Mouse (Mus musculus) midbrain, embryonic 13.5 days (tissue): ENCODE measurements at regions not wholly inside any gene's neighbourhood (a gene's known extent, or its start where the extent isn't known, plus 50 kb on each side); places are given as distances from the start of the nearest gene placed in this dataset.
A peak's percentile ranks its signal among the peaks of the same experiment; 100 is the strongest.

Experiments
- ATAC-seq: fragments of 200-750 bp; cut with Nextera tagmentation; 2 replicates; pipeline ENCODE4 v1.8.0; 2017; ENCODE audit warnings: mild to moderate bottlenecking, moderate TSS enrichment, moderate library complexity
- H3K27ac ChIP-seq: fragments of 300-500 bp; sonication (generic); 2 replicates; pipeline ENCODE4 v1.5.1; 2015; ENCODE audit warnings: inconsistent platforms, mild to moderate bottlenecking, moderate library complexity
- H3K27me3 ChIP-seq: fragments of 300-500 bp; sonication (generic); 2 replicates; pipeline ENCODE4 v1.6.1; 2015; ENCODE audit warnings: mild to moderate bottlenecking, inconsistent platforms
- H3K36me3 ChIP-seq: fragments of 300-500 bp; sonication (generic); 2 replicates; pipeline ENCODE4 v1.6.1; 2015; ENCODE audit warnings: mild to moderate bottlenecking, inconsistent platforms
- H3K4me1 ChIP-seq: fragments of 300-500 bp; sonication (generic); replicated peaks from 2 replicates; pipeline ENCODE4 v1.6.1; 2015; ENCODE audit warnings: inconsistent platforms
- H3K4me2 ChIP-seq: fragments of 300-500 bp; sonication (generic); replicated peaks from 2 replicates; pipeline ENCODE4 v1.6.1; 2015; ENCODE audit warnings: moderate library complexity, mild to moderate bottlenecking, inconsistent platforms
- H3K4me3 ChIP-seq: fragments of 300-500 bp; sonication (generic); replicated peaks from 2 replicates; pipeline ENCODE4 v1.5.1; 2015; ENCODE audit warnings: mild to moderate bottlenecking, inconsistent platforms
- H3K9ac ChIP-seq: fragments of 300-500 bp; sonication (generic); replicated peaks from 2 replicates; pipeline ENCODE4 v1.6.1; 2015; ENCODE audit warnings: mild to moderate bottlenecking, inconsistent platforms
- H3K9me3 ChIP-seq: fragments of 300-500 bp; sonication (generic); 2 replicates; pipeline ENCODE4 v1.6.1; 2016; ENCODE audit warnings: mild to moderate bottlenecking, inconsistent platforms
- WGBS: fragments of 180-500 bp; shearing (Covaris S2); methylation state at CpG from one replicate; pipeline ENCODE4 v1.1.7; 2015; 5-methylcytosine and 5-hydroxymethylcytosine counted together

DNA sequence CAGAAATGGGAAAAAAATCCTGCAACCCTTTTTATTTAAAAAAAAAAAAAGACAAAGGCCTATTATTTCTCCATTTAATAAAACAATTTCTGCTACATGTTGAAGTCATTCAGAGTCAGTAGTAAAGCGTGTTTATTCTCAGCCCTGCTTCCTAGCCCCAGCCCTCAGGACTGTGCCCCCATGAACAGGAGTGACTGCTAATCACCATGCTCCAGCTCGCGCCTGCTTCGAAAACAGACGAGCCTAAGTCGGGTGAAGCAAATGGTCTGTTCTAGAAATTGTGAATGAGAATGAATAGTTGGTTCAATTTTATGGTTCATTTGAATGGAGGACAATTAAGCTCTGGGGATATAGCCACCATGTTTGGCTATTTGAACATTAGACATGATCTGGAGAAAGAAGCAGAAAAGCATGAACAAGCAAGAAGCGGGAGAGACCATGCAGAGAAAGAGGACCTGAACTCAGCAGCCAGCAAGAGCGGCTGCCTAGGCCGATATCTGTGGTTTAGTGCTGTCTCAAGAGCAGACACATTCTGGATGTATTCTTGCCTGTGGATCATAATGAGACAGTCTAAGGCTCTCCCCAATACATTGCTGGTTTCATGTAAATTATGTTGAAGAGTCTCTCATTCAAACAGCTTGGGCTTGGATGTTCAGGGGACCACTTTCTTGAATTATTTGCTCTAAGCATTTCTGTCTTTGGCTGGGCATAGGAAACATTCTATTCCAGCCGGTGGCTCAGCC lies 146.1 kb upstream of the Kif2a start:
- Histone ChIP-seq H3K9me3 (no peaks in the 10 kb centered on the region), H3K4me2 (peak overlapping the region; percentile 60), H3K9ac (peak overlapping the region; percentile 55; the same call in 1 of the 2 replicates), H3K27me3 (0 out of 2 replicates have a peak, but pooled peaks cover 6% of the 10 kb centered on the region), H3K4me1 (peaks cover 14% of the 10 kb centered on the region), H3K36me3 (no peaks in the 10 kb centered on the region), H3K4me3 (peak overlapping the region; percentile 32), H3K27ac (peak overlapping the region; percentile 44; the same call in 1 of the 2 replicates)
- peak; percentile 70 for ATAC-seq
- 49% methylated on average over 10 of the region's 10 CpGs for WGBS

DNA sequence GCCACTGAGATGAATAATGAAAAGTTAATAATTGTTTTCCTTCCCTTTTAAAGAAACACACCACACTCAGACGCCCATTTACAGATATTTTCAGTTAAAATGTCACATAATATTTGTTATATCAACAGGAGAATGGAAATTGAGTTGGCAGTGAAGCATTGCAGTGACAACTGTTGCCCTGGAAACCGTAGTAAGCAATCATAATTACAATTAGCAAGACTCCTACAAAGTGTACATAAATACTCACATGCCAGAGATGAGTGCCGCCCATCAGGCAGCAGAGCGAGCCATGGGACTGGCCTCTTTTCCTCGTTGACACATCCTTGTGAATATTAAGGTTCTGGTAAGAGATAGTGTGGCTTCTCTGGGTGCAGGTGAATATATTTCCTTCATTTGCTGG lies 129.6 kb upstream of the Kif2a start:
- 85% methylated on average over 5 of the region's 5 CpGs for WGBS
- Histone ChIP-seq H3K36me3 (no peaks in the 10 kb centered on the region), H3K27ac (no peak overlapping the region), H3K9ac (no peak overlapping the region), H3K27me3 (no peaks in the 10 kb centered on the region), H3K4me2 (no peak overlapping the region), H3K4me1 (no peaks in the 10 kb centered on the region), H3K4me3 (no peak overlapping the region), H3K9me3 (no peaks in the 10 kb centered on the region)
- ATAC-seq: no peak

DNA sequence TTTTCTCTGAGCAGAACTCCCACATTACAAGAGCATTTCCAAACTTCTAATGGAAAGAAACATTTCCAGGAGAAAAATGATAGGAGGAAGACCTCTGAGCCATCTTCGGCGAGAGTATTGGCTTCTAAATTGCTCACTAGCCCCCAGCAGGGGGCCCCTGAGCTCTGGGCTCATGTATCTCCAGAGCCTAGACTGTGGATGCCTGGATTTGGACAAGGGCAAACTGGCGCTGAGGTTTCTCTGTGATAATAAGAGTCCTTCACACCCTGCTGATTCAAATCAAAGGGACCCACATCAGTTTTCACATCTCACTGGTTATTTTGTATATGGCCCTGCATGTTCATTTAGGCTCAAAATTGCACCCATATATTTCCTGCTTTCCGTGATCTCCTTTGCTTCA lies 119.3 kb upstream of the Kif2a start:
- Histone ChIP-seq H3K9ac (no peak overlapping the region), H3K36me3 (no peaks in the 10 kb centered on the region), H3K9me3 (no peaks in the 10 kb centered on the region), H3K4me3 (no peak overlapping the region), H3K27ac (no peak overlapping the region), H3K27me3 (no peaks in the 10 kb centered on the region), H3K4me2 (no peak overlapping the region), H3K4me1 (no peaks in the 10 kb centered on the region)
- 53% methylated on average over 4 of the region's 4 CpGs for WGBS
- ATAC-seq: no peak

DNA sequence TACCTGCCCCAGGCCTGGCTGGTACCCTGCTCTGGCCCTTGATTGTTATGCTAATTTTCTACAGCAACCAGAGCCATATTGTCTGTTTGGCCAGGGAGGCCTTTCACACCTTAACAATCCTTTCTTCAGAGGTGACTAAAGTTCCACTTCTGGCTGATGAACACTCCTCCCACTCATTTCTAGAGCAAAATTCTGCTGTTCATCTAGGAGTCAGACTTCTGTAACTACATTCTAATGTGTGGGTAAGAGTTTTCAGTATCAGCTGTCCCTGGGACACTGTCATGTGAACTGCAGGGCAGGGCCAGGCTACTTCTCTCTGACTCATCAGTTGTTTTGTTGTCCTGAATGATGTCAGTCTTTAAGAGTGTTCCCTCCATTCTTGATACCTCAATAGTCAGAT lies 112.2 kb upstream of the Kif2a start:
- H3K4me2 ChIP-seq: no peak overlapping the region
- H3K27ac ChIP-seq: no peak overlapping the region
- H3K9me3 ChIP-seq: no peaks in the 10 kb centered on the region
- no peaks in the 10 kb centered on the region for H3K27me3 ChIP-seq
- ATAC-seq: no peak
- H3K9ac ChIP-seq: no peak overlapping the region
- no peak overlapping the region for H3K4me3 ChIP-seq
- H3K36me3 ChIP-seq: no peaks in the 10 kb centered on the region
- H3K4me1 ChIP-seq: no peaks in the 10 kb centered on the region

DNA sequence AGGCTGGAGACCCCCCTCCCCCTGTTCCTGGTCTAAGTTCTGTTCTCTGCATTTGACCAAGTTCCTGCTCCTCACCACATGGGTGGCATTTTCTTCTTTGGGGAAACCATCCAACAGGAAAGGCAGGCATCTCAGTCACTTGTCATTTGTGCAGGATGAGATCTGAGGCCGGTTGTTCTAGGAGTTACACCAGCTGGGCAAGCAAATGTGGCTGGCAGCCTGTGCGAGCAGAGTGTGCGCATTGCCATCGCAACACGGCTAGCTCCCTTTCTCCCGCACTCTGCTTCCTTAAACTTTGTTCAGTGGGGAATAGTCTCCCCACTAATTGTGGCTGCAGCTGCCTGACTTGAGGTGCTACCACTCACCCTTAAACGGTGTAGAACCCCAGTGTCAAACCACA lies 104.7 kb upstream of the Kif2a start:
- H3K4me3 ChIP-seq: no peak overlapping the region
- H3K9me3 ChIP-seq: no peaks in the 10 kb centered on the region
- H3K4me1 ChIP-seq: no peaks in the 10 kb centered on the region
- ATAC-seq: no peak
- 94% methylated on average over 7 of the region's 7 CpGs for WGBS
- no peaks in the 10 kb centered on the region for H3K36me3 ChIP-seq
- H3K9ac ChIP-seq: no peak overlapping the region
- no peak overlapping the region for H3K27ac ChIP-seq
- H3K27me3 ChIP-seq: no peaks in the 10 kb centered on the region
- no peak overlapping the region for H3K4me2 ChIP-seq

DNA sequence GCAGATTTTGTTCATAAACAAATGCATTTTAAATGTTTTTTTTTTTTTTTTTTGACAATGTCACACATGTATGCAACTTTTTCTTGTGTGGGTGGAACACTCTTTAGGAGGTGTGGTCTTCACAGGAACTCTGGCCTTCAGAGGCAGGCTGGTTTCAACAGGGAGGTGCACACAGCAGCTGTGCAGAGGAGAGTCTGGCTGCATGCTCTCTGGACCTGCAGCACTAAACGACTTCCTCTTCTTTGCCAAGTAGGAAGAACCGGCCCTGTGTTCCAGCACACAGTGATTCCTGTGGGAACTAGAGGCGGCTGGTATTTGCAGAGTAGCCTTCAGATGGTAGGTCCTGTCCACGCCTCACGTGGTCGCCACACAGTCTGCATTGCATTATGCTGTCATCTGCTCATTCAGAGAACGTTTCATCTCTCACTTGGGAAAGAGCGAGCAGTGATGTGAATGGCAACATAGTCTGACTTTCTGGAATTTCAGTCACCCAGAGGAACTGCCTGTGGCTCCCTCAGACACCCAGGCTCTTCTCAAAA lies 102.3 kb upstream of the Kif2a start:
- WGBS: 82% methylated on average over 8 of the region's 8 CpGs
- H3K4me1 ChIP-seq: no peaks in the 10 kb centered on the region
- ATAC-seq: no peak

DNA sequence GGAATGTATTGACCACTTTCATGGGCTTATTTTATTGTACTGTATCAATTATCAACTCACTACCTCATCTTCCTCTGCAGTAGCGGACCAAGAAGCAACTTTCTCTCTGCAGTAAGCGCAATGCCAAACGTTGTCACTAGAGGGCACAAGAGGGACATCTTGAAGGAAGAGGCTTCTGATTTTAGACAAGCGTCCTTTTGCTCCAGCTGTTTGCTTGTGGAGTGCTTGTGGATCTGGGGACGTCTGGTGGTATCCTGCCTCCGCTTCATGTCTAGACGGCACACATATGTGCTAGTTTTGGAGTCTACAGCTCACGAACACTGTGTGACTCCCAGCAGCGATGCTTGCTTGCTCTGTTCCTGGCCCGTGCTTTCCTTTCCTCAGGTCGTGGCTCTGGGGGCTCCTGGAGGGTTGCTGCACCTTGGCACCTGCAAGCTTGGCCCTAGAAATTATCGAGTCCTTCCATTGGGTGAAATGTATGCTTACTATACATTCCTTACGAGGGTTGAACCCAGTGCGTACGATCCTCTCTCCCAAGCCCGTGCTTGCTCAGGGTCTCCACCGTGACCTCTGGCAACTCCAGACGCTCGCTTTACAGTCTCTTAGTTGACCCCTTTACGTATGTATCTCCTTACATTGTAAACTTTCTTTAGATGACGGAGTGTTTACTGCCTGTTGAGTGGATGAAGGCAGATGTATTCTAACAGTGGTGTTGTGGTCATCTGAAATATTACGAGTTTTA lies 92.2 kb upstream of the Kif2a start:
- Histone ChIP-seq H3K27me3 (no peaks in the 10 kb centered on the region), H3K4me2 (no peak overlapping the region), H3K9ac (no peak overlapping the region), H3K4me3 (no peak overlapping the region), H3K4me1 (no peaks in the 10 kb centered on the region), H3K36me3 (no peaks in the 10 kb centered on the region), H3K27ac (no peak overlapping the region), H3K9me3 (no peaks in the 10 kb centered on the region)
- 64% methylated on average over 22 of the region's 22 CpGs for WGBS
- peak; percentile 50; the same call in 1 of the 2 replicates for ATAC-seq

More for the DNA sequence above, 102.3 kb upstream of the Kif2a start:
- Histone ChIP-seq H3K9me3 (no peaks in the 10 kb centered on the region), H3K27ac (no peak overlapping the region), H3K36me3 (no peaks in the 10 kb centered on the region), H3K4me2 (no peak overlapping the region), H3K27me3 (no peaks in the 10 kb centered on the region), H3K9ac (no peak overlapping the region), H3K4me3 (no peak overlapping the region)

DNA sequence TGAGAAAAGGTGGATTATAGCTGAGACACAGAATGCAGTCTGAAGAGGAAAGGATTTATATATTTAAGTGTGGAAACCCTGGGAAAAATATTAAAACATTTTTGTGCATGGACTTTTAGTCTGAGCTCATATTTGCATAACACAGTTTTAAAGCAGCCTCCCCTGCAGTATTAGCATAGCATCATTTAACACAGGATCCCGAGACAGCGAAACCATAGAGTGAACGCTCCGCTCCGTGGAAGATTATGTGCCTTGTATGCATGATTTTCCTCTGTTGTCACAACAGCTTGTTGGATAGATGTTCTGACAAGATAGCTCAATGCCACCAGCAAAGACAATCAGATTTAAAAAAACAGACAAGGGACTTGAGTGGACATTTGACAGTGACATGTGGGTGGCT lies 86.1 kb upstream of the Kif2a start:
- Histone ChIP-seq H3K4me1 (0 out of 2 replicates have a peak, but pooled peaks cover 4% of the 10 kb centered on the region), H3K27me3 (no peaks in the 10 kb centered on the region), H3K36me3 (no peaks in the 10 kb centered on the region), H3K27ac (0 out of 2 replicates have a peak overlapping the region, but pooled peaks have one; percentile 3), H3K9ac (no peak overlapping the region), H3K9me3 (no peaks in the 10 kb centered on the region), H3K4me2 (no peak overlapping the region), H3K4me3 (no peak overlapping the region)
- WGBS: 67% methylated on average over 5 of the region's 5 CpGs
- ATAC-seq: no peak

DNA sequence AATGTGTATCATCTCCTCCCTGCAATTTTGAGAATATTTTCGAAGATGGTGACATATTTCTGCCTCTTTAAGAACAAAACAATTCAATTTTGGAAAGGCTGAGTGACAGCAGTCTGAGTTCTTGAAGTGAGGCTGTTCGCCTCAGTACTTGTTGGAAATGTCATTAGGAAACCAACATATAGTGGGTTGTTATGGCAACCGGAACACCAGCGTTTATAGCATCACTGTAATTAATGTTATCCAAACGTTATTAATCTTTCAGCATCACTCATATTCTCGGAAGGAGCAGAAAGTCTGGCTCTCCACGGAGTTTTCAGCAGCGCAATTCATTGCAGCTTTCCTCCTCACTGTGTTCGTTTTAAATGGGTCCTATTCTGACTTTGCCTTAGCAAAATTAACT lies 85.6 kb upstream of the Kif2a start:
- ATAC-seq: no peak
- 69% methylated on average over 9 of the region's 9 CpGs for WGBS
- H3K36me3 ChIP-seq: no peaks in the 10 kb centered on the region
- H3K4me1 ChIP-seq: 0 out of 2 replicates have a peak, but pooled peaks cover 4% of the 10 kb centered on the region
- H3K4me3 ChIP-seq: no peak overlapping the region
- no peak overlapping the region for H3K27ac ChIP-seq
- H3K27me3 ChIP-seq: no peaks in the 10 kb centered on the region
- H3K9me3 ChIP-seq: no peaks in the 10 kb centered on the region
- H3K4me2 ChIP-seq: no peak overlapping the region
- H3K9ac ChIP-seq: no peak overlapping the region

DNA sequence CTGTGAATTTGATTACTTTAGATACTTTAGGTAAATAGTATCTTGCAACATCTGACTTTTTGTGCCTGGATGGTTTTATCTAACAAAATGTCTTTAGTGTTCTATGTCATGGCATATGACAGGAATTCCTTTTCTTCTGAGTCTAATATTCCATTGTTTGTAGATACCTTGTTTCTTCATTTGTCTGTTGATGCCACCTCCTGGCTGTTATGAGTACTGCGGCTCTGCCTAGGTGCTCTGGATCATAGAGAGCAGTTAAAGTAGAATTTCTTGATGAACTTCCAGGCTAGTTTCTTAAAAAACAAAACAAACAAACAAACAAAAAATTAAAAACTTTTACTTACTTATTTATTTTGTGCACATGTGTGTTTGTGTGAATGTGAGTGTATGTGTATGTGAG lies 83.6 kb upstream of the Kif2a start:
- no peak for ATAC-seq
- no peak overlapping the region for H3K4me3 ChIP-seq
- H3K4me2 ChIP-seq: no peak overlapping the region
- no peaks in the 10 kb centered on the region for H3K27me3 ChIP-seq
- H3K9me3 ChIP-seq: no peaks in the 10 kb centered on the region
- H3K4me1 ChIP-seq: 0 out of 2 replicates have a peak, but pooled peaks cover 4% of the 10 kb centered on the region
- no peak overlapping the region for H3K27ac ChIP-seq
- H3K36me3 ChIP-seq: no peaks in the 10 kb centered on the region
- 64% methylated on average over 1 of the region's 1 CpGs for WGBS
- no peak overlapping the region for H3K9ac ChIP-seq

DNA sequence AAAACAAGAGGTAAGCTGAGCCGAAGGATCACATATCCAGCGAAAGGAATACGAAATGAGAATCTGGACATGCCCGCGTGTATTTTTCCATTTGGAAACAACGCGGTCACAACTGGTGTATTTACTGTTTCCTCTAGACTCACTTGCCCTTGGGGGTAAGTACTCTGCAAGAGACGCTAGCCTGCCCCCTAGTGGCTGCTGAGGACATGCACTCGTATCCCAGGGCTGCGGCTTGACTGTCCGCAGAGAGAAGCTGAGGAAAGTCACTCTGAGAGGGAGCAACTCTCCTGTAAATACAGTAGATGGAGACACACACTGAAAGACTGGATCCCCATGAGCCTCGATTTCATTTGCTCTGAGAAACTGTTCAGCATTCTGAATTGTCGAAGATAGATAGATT lies 79.7 kb upstream of the Kif2a start:
- Histone ChIP-seq H3K27ac (no peak overlapping the region), H3K4me1 (no peaks in the 10 kb centered on the region), H3K9me3 (no peaks in the 10 kb centered on the region), H3K36me3 (no peaks in the 10 kb centered on the region), H3K4me3 (no peak overlapping the region), H3K27me3 (no peaks in the 10 kb centered on the region), H3K4me2 (no peak overlapping the region), H3K9ac (no peak overlapping the region)
- WGBS: 31% methylated on average over 13 of the region's 13 CpGs
- ATAC-seq: peak; percentile 72

DNA sequence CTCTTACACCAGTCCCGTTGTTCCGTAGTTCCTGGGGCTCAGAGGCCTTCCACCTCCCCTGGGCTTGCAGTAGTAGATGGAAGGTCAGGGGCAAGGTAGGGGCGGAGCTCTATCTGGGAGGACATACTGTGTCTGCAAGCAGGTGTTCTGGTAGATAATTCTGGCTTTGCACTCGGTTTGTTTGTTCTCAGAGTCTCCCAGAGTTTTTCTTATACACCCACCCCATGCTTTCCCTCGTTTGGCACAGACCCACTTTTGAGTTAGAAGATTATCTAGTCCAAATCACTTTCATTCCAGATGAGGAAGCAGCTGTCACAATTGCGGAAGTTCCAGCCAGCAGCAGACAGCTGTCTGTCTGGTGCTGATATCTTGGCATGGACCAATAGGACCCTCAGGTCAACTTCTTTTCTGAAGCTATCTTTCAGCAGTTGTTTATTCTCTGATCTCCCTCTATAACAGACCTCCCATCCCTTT lies 79.0 kb upstream of the Kif2a start:
- WGBS: 71% methylated on average over 6 of the region's 6 CpGs
- Histone ChIP-seq H3K27me3 (no peaks in the 10 kb centered on the region), H3K4me3 (no peak overlapping the region), H3K27ac (no peak overlapping the region), H3K4me2 (no peak overlapping the region), H3K9me3 (no peaks in the 10 kb centered on the region), H3K36me3 (no peaks in the 10 kb centered on the region), H3K9ac (no peak overlapping the region), H3K4me1 (no peaks in the 10 kb centered on the region)
- ATAC-seq: no peak
